Mouse (Mus musculus) midbrain, embryonic 16.5 days (tissue): Measurements from ENCODE around the gene Osbpl3. TPM values are rescaled to one million over a fixed set of nuclear protein-coding genes. Genes with fewer than 3 reads are reported as not detected.
A peak's percentile ranks its signal among the peaks of the same experiment; 100 is the strongest.

Experiments used
- ATAC-seq: fragments of 200-750 bp; cut with Nextera tagmentation; 2 replicates; pipeline ENCODE4 v1.8.0; 2017; ENCODE audit warnings: moderate TSS enrichment
- H3K27ac ChIP-seq: fragments of 300-500 bp; sonication (generic); 2 replicates; pipeline ENCODE4 v1.5.1; 2014; ENCODE audit warnings: mild to moderate bottlenecking, low read length, mixed read lengths
- H3K27me3 ChIP-seq: fragments of 300-500 bp; sonication (generic); 2 replicates; pipeline ENCODE4 v1.6.1; 2014; ENCODE audit warnings: low read depth, low read length, mixed read lengths; ENCODE audit not compliant: control insufficient read depth, insufficient read depth
- H3K36me3 ChIP-seq: fragments of 300-500 bp; sonication (generic); 2 replicates; pipeline ENCODE4 v1.6.1; 2014; ENCODE audit warnings: mild to moderate bottlenecking, low read length, moderate library complexity, mixed read lengths; ENCODE audit not compliant: control insufficient read depth, insufficient read depth
- H3K4me1 ChIP-seq: fragments of 300-500 bp; sonication (generic); 2 replicates; pipeline ENCODE4 v1.6.1; 2014; ENCODE audit warnings: mild to moderate bottlenecking, low read length, mixed read lengths; ENCODE audit not compliant: control insufficient read depth, insufficient read depth
- H3K4me2 ChIP-seq: fragments of 300-500 bp; sonication (generic); 2 replicates; pipeline ENCODE4 v1.6.1; 2014; ENCODE audit warnings: mild to moderate bottlenecking, low read length, mixed read lengths
- H3K4me3 ChIP-seq: fragments of 300-500 bp; sonication (generic); 2 replicates; pipeline ENCODE4 v1.5.1; 2014; ENCODE audit warnings: low read depth, mild to moderate bottlenecking, low read length, moderate library complexity, mixed read lengths
- H3K9ac ChIP-seq: fragments of 300-500 bp; sonication (generic); 2 replicates; pipeline ENCODE4 v1.6.1; 2014; ENCODE audit warnings: low read depth, low read length, mixed read lengths
- H3K9me3 ChIP-seq: fragments of 300-500 bp; sonication (generic); replicated peaks from 2 replicates; pipeline ENCODE4 v1.6.1; 2014; ENCODE audit warnings: mild to moderate bottlenecking, low read length, mixed read lengths; ENCODE audit not compliant: control insufficient read depth, poor library complexity, severe bottlenecking
- WGBS: fragments of 180-500 bp; shearing (Covaris S2); extraction: QIAGEN DNeasy Blood & Tissue Kit; methylation state at CpG from one replicate; pipeline ENCODE4 v1.1.7; 2014; 5-methylcytosine and 5-hydroxymethylcytosine counted together
- polyA plus RNA-seq: library from polyadenylated mRNA; unstranded; fragments of >200 nt; fragmentation: Nextera tagmentation; extraction: Ambion mirVana; gene quantifications from 2 replicates; pipeline ENCODE4 v1.2.1, GENCODE M21; 2015

The Osbpl3 gene
- polyA plus RNA-seq, 1 experiment from 2014 or later = 6.0 TPM

DNA sequence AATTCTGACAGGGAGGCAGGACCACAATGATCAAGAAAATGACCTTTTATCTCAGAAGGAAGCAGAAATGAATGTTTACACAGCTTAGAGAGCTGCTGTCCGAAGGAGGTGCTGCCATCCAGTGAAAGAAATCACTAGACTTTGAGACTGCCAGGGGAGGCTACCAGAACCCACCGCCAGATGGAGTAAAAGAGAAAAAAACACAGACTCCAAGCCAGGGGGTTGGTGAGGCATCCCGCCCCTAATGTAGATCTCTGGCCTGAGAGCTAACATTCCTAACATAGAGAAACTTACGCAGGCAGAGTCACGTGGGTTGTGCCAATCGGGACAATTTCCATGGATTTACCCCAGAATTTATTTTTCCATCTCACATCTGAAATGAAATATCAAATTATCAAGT is 147.0 kb downstream of the Osbpl3 start:
- Histone ChIP-seq H3K36me3 (no peaks in the 10 kb centered on the region), H3K4me2 (no peak overlapping the region), H3K9me3 (no peaks in the 10 kb centered on the region), H3K27me3 (no peaks in the 10 kb centered on the region), H3K9ac (no peak overlapping the region), H3K4me1 (no peaks in the 10 kb centered on the region), H3K4me3 (no peak overlapping the region), H3K27ac (no peak overlapping the region)
- peak; percentile 54 for ATAC-seq
- WGBS = 40% methylated on average over 6 of the region's 6 CpGs

GRCm38 (mm10) chr6:50306625-50307024 is 149.4 kb downstream of the Osbpl3 start:
- Histone ChIP-seq H3K9ac (no peak overlapping the region), H3K27ac (no peak overlapping the region), H3K36me3 (no peaks in the 10 kb centered on the region), H3K4me3 (no peak overlapping the region), H3K27me3 (no peaks in the 10 kb centered on the region), H3K4me1 (no peaks in the 10 kb centered on the region), H3K4me2 (no peak overlapping the region), H3K9me3 (no peaks in the 10 kb centered on the region)
- no peak for ATAC-seq
- 83% methylated on average over 4 of the region's 4 CpGs for WGBS

- WGBS = 70% methylated on average over 4 of the region's 4 CpGs
- no peak overlapping the region for H3K4me2 ChIP-seq
Measured at GRCm38 (mm10) chr6:50304949-50305491, 151.0 kb downstream of the Osbpl3 start.

DNA sequence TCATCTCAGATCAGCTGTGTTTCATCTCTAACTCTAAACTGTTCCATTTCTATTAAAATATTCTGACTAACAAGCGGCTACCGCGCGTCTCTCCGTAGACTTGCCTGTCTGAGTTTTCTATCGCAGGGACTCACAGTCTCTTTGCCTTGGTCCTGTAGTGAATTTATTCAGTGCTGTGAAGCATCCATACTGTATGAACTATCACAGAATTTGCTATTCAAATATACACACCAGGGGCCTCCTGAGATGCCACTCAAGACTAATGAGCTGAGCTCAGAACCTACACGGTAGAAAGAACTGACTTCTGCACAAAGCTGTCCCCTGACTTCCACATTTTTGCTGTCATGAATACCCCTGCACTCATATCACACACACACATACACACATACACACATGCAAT is 154.9 kb downstream of the Osbpl3 start:
- peak overlapping the region; percentile 20; the same call in 1 of the 2 replicates for H3K4me2 ChIP-seq
- no peaks in the 10 kb centered on the region for H3K27me3 ChIP-seq
- H3K9me3 ChIP-seq = no peaks in the 10 kb centered on the region
- no peak overlapping the region for H3K4me3 ChIP-seq
- no peaks in the 10 kb centered on the region for H3K36me3 ChIP-seq
- H3K27ac ChIP-seq = no peak overlapping the region
- peak; percentile 82 for ATAC-seq
- H3K4me1 ChIP-seq = no peaks in the 10 kb centered on the region; the same call in 1 of the 2 replicates
- H3K9ac ChIP-seq = no peak overlapping the region
- 35% methylated on average over 7 of the region's 7 CpGs for WGBS

More at GRCm38 (mm10) chr6:50304949-50305491, 151.0 kb downstream of the Osbpl3 start:
- no peak overlapping the region for H3K4me3 ChIP-seq
- no peaks in the 10 kb centered on the region for H3K27me3 ChIP-seq
- H3K9ac ChIP-seq = no peak overlapping the region
- ATAC-seq = no peak
- H3K27ac ChIP-seq = no peak overlapping the region
- no peaks in the 10 kb centered on the region for H3K9me3 ChIP-seq
- H3K4me1 ChIP-seq = no peaks in the 10 kb centered on the region; the same call in 1 of the 2 replicates
- no peaks in the 10 kb centered on the region for H3K36me3 ChIP-seq

DNA sequence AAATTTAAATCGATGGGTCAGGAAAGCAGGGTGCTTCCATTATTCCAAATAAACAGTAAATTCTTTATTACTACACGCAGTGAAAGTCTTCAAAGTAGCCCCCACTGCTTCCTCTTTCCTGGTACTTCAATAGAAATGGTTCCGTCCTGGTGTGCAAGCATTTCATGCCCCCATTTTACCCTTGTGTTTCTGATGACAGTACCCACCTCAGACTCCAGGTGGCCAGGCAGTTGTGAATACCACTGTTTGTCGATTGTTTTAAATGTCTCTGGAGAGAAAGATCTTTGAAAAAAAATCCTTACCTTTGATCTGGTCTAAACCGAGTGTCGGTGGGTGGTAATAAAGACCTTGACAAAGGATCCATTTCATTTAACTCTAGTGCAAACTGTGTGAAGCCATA is 155.4 kb downstream of the Osbpl3 start:
- H3K4me1 ChIP-seq = no peaks in the 10 kb centered on the region; the same call in 1 of the 2 replicates
- no peak overlapping the region for H3K9ac ChIP-seq
- no peaks in the 10 kb centered on the region for H3K9me3 ChIP-seq
- no peaks in the 10 kb centered on the region for H3K36me3 ChIP-seq
- WGBS = 30% methylated on average over 6 of the region's 6 CpGs
- ATAC-seq = peak; percentile 12
- H3K27ac ChIP-seq = no peak overlapping the region
- H3K27me3 ChIP-seq = no peaks in the 10 kb centered on the region
- no peak overlapping the region for H3K4me3 ChIP-seq
- peak overlapping the region; percentile 20; the same call in 1 of the 2 replicates for H3K4me2 ChIP-seq

DNA sequence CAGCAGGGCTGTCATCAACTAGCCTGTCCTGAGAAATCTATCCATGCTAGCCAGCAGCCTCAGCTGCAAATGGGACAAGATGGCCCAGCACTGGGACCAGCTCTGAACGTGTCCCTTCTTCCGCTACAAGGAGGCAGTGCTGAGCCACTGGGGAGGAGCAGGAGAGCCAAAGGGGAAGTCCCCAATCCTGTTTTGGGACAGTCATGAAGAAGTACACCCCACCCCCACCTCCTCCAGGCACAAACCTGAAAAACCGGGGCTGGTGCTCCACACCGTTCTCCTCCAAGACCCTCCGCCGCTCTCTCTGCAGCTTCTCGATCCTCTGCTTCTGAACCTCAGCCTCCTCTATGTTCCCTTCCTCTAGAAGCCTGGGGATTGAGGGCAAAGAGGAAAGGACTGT is 156.9 kb downstream of the Osbpl3 start:
- Histone ChIP-seq H3K27me3 (no peaks in the 10 kb centered on the region), H3K9me3 (no peaks in the 10 kb centered on the region), H3K36me3 (no peaks in the 10 kb centered on the region), H3K4me1 (no peaks in the 10 kb centered on the region; the same call in 1 of the 2 replicates), H3K27ac (no peak overlapping the region), H3K9ac (no peak overlapping the region), H3K4me3 (no peak overlapping the region), H3K4me2 (no peak overlapping the region)
- WGBS = 93% methylated on average over 7 of the region's 7 CpGs
- ATAC-seq = no peak

DNA sequence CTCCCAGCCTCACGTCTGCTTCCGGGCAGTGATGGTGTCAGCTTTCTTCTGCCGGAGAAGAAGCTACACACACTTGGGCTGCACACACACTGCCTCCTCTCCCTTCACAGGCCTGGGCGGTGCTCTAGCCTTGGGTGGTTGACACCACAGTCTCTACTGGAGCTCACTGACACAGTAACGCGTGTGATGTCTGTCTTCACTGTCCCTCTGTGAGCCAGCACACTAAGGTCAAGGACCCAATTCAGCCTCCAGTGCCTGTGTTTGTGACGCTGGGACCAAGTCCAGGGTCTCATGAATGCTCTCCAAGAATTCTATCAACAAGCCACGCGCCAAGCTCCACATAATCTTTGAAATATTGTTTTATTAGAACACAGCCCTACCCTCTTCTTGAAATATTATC is 158.3 kb downstream of the Osbpl3 start:
- Histone ChIP-seq H3K4me1 (no peaks in the 10 kb centered on the region; the same call in 1 of the 2 replicates), H3K4me3 (no peak overlapping the region), H3K4me2 (no peak overlapping the region), H3K27me3 (no peaks in the 10 kb centered on the region), H3K9me3 (no peaks in the 10 kb centered on the region), H3K9ac (no peak overlapping the region), H3K27ac (no peak overlapping the region), H3K36me3 (no peaks in the 10 kb centered on the region)
- ATAC-seq = no peak
- 95% methylated on average over 9 of the region's 9 CpGs for WGBS

DNA sequence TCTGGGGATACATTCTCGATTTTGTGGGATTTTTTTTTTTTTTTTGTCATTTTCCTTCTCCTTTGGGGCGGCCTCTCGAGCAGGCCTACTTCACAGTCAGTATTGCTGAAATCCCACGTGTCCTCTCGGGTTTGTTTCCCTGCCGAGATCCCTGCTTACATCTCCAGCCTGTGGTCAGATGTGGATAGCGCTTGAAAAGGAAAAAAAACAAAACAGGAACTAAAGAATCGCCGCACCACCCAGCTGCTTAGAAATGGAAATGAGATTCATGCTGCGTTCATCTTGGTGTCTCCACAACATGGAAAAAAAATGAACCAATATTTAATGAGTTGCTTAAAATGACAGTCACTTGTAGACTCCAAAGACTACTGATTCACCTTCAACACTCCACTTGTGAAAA is 160.9 kb downstream of the Osbpl3 start:
- H3K4me1 ChIP-seq = no peaks in the 10 kb centered on the region
- no peaks in the 10 kb centered on the region for H3K9me3 ChIP-seq
- 60% methylated on average over 10 of the region's 10 CpGs for WGBS
- no peaks in the 10 kb centered on the region for H3K36me3 ChIP-seq
- no peak for ATAC-seq
- no peaks in the 10 kb centered on the region for H3K27me3 ChIP-seq
- H3K4me2 ChIP-seq = no peak overlapping the region
- H3K9ac ChIP-seq = no peak overlapping the region
- H3K27ac ChIP-seq = no peak overlapping the region
- no peak overlapping the region for H3K4me3 ChIP-seq

- Histone ChIP-seq H3K9me3 (no peaks in the 10 kb centered on the region), H3K4me2 (no peak overlapping the region), H3K27me3 (no peaks in the 10 kb centered on the region), H3K4me1 (no peaks in the 10 kb centered on the region), H3K36me3 (no peaks in the 10 kb centered on the region), H3K4me3 (no peak overlapping the region), H3K9ac (no peak overlapping the region), H3K27ac (no peak overlapping the region)
- 32% methylated on average over 1 of the region's 1 CpGs for WGBS
- ATAC-seq = peak; percentile 17; the same call in 1 of the 2 replicates
Measured at GRCm38 (mm10) chr6:50294128-50294527, 161.9 kb downstream of the Osbpl3 start.
